Mouse (Mus musculus) testis, adult 2 months (tissue): ENCODE measurements around the gene Prp2.
"Not testable (repeated sequence)": the region's sequence is repeated elsewhere in the genome, so short reads cannot be mapped to it uniquely, and the experiment has no call there.

ENCODE experiments used
- CTCF ChIP-seq: fragments of 200-500 bp; IDR thresholded peaks from 2 replicates; pipeline ENCODE4 v1.5.1; 2012; ENCODE audit warnings: low read depth, mild to moderate bottlenecking, inconsistent platforms, low read length, moderate library complexity; ENCODE audit not compliant: control insufficient read depth, insufficient read depth, insufficient replicate concordance
- POLR2A ChIP-seq: fragments of 200-500 bp; IDR thresholded peaks from 2 replicates; pipeline ENCODE4 v1.6.1; 2012; ENCODE audit warnings: low read depth, mild to moderate bottlenecking, inconsistent platforms, low read length, moderate library complexity; ENCODE audit not compliant: control insufficient read depth

GRCm38 (mm10) chr6:132569509-132569908 is 26.2 kb upstream of the Prp2 start, which contains the start of gene Prh1:
- not testable (repeated sequence) for TF ChIP-seq CTCF, POLR2A
